Mouse (Mus musculus) left cerebral cortex, adult 2 months (tissue): ENCODE data around the gene Gm11011. TPM values are rescaled to one million over a fixed set of nuclear protein-coding genes. Genes with fewer than 3 reads are reported as not detected.
"Not testable (repeated sequence)": the region's sequence is repeated elsewhere in the genome, so short reads cannot be mapped to it uniquely, and the experiment has no call there.

Source experiments
- DNase-seq, 2 experiments: peaks; one replicate each; pipeline ENCODE4 v3.0.0; 2021 to 2022; ENCODE audit warnings: low spot score in 2 of 2, mixed read lengths in 1 of 2; ENCODE audit errors: extremely low spot score in 1 of 2
- H3K27ac ChIP-seq: fragments of 200-600 bp; 2 replicates; pipeline ENCODE4 v1.8.1; 2022
- H3K4me3 ChIP-seq: fragments of 200-600 bp; 2 replicates; pipeline ENCODE4 v1.8.1; 2022
- CTCF ChIP-seq: fragments of 200-600 bp; IDR thresholded peaks from 2 replicates; pipeline ENCODE4 v1.8.1; 2022; ENCODE audit warnings: antibody characterized with exemption, mild to moderate bottlenecking, moderate library complexity
- intact Hi-C: fragments of 180-260 bp; cut with DNase I; formaldehyde crosslinking; loops from one replicate; pipeline ENCODE4 v1.15.1; 2025
- long read RNA-seq, 2 experiments: library from polyadenylated mRNA; stranded (forward); transcript quantifications; one replicate each; pipeline ENCODE4 v2.0.0; 2021; ENCODE audit warnings: borderline mapping rate in 2 of 2
- total RNA-seq, 2 experiments: library from RNA; stranded (reverse); gene quantifications; 2 replicates each; pipeline ENCODE4 v1.2.3; 2021

Gene Gm11011
- total RNA-seq, result not detected
- long read RNA-seq, experiment 1, result 0 reads
- long read RNA-seq, experiment 2, result 0 reads

DNA sequence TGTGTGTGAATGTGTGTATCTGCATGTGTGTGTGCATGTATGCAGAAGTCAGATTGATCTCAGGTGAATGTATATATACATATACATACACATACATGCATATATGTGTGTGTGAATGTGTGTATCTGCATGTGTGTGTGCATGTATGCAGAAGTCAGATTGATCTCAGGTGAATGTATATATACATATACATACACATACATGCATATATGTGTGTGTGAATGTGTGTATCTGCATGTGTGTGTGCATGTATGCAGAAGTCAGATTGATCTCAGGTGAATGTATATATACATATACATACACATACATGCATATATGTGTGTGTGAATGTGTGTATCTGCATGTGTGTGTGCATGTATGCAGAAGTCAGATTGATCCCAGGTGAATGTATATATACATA is at the start of gene Gm11011:
TSS of gene Gm11011 (minus strand) at position 101 of the 400 bp plus-strand sequence.
- not testable (repeated sequence) for DNase-seq

DNA sequence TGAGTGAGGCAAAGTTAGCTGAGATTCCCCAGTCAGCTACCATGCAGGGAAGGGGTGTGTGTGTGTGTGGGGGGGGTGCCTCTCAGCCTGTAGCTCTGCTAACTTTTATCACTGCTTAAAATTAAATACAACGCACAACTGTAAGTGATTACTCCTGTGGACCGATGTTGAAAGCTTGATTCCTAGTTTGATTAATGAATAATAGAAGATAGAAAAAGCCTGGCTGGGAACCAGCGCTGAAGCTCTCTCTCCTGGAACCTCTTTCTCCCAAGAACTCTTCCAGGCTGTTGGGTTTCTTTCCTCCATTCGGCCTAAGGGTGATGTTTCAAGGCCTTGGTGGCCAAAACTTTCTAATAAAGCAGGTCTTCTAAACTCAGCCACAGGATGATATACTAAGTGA is 48.9 kb upstream of the Gm11011 start:
- H3K4me3 ChIP-seq, result no peak overlapping the region; the same call in 1 of the 2 replicates
- no peak for TF ChIP-seq CTCF
- H3K27ac ChIP-seq, result no peak overlapping the region
- intact Hi-C loops, result no loop called here
- no peak for DNase-seq

More for the DNA sequence above, at the start of gene Gm11011:
- intact Hi-C loops, H3K27ac ChIP-seq, H3K4me3 ChIP-seq: not testable (repeated sequence)

- intact Hi-C loops, result no loop called here
- no peak for TF ChIP-seq CTCF
- Histone ChIP-seq H3K27ac (peak overlapping the region; percentile 13; the same call in 1 of the 2 replicates), H3K4me3 (peak overlapping the region; percentile 56)
- DNase-seq, result no peak
Measured at GRCm38 (mm10) chr2:169635428-169635827, 47.9 kb upstream of the Gm11011 start.

GRCm38 (mm10) chr2:169634619-169635382 is 47.3 kb upstream of the Gm11011 start:
- DNase-seq, result no peak
- intact Hi-C loops, result no loop called here
- TF ChIP-seq CTCF, result no peak
- peak overlapping the region; percentile 83 for H3K27ac ChIP-seq
- peak overlapping the region; percentile 56 for H3K4me3 ChIP-seq

- Histone ChIP-seq H3K27ac (peak overlapping the region; percentile 83), H3K4me3 (peak overlapping the region; percentile 56)
- DNase-seq, result peak in 1 of 2 experiments; percentile 26
- no peak for TF ChIP-seq CTCF
- intact Hi-C loops, result no loop called here
Measured at GRCm38 (mm10) chr2:169633491-169634289, 46.1 kb upstream of the Gm11011 start.

- H3K4me3 ChIP-seq, result peak within 1 kb of the TSS; percentile 56
- H3K27ac ChIP-seq, result peak within 1 kb of the TSS; percentile 83
- peak in 1 of 2 experiments; percentile 19 for DNase-seq
- TF ChIP-seq CTCF, result no peak
- intact Hi-C loops, result no loop called here
Measured at GRCm38 (mm10) chr2:169632338-169633151, 45.0 kb upstream of the Gm11011 start, which contains the start of gene Tshz2. Gene Tshz2, plus strand, starts transcription at chr2:169633013.

DNA sequence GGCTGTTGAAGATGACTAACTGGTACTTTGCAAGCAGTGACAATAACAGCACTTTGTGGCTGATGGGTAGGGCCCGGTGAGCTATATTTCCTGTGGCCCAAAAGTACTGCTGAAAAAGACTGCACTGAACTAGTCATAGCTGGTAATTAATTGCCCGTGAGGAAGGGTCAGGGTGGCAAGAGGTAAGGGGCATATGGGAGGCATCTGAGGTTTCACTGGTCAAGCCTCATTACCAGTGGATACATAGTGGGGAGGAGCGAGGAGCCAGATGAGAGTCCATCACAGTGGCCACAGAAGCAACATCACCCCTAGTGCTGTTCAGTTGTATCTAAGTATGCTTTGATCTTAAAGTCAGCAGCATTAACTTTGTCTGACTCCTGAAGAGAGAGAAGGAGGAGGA is 42.5 kb upstream of the Gm11011 start:
- TF ChIP-seq CTCF, result no peak
- no peak for DNase-seq
- no peak overlapping the region for H3K27ac ChIP-seq
- H3K4me3 ChIP-seq, result no peak overlapping the region
- intact Hi-C loops, result no loop called here

- peak; percentile 40 for TF ChIP-seq CTCF
- Histone ChIP-seq H3K4me3 (no peak overlapping the region), H3K27ac (no peak overlapping the region)
- DNase-seq, result no peak
- intact Hi-C loops, result no loop called here
Measured at GRCm38 (mm10) chr2:169621201-169621710, 33.7 kb upstream of the Gm11011 start.

DNA sequence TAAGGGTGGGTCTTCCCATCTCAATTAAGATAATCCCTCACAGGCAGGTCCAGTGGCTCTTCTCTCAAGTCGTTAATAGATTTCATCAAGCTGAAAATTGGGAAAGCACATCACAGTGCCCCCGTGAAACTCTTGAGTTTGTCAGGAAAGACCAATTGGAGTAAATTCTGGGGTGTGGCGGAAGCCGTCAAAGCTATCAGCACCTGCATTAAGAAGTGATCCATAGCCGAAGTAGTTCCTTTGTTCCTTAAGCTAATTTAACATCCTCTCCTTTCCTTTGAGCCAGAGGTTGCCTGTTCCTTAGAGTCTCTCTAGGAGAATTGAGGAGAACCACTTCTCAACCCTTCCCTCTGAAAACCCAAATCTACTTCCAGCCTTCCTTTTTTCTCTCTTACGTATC is 28.5 kb upstream of the Gm11011 start:
- Histone ChIP-seq H3K27ac (no peak overlapping the region), H3K4me3 (no peak overlapping the region)
- no peak for TF ChIP-seq CTCF
- DNase-seq, result no peak
- intact Hi-C loops, result loop anchor here (10.0 kb wide), 1 partner anchor 551 kb away; no protein-coding TSS in a partner anchor

DNA sequence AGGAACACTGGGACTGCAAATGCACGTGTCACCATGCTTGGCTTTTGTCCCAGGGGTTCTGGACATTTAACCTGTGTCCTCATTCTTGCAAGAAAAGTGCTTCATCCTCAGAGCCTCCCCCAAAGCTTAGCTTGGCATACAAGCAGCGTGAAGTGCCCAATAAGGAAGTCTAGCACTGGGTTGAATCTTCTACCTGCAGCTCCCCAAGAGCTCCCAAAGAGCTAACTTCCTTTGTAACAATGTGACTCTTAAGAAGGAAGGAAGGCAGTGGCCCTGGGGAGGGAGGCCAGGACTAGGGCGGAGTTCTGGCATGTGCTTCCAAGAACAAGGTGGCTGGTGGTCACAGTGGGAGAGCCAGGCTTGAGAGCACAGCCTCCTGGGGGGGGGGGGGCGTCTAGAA is 27.1 kb upstream of the Gm11011 start:
- no peak for TF ChIP-seq CTCF
- Histone ChIP-seq H3K4me3 (no peak overlapping the region), H3K27ac (no peak overlapping the region)
- no peak for DNase-seq
- intact Hi-C loops, result loop anchor here (10.0 kb wide), 1 partner anchor 550 kb away; no protein-coding TSS in a partner anchor

GRCm38 (mm10) chr2:169611557-169611956 is 24.0 kb upstream of the Gm11011 start:
- TF ChIP-seq CTCF, result no peak; the same call in 1 of the 2 replicates
- intact Hi-C loops, result loop anchor here (10.0 kb wide), 1 partner anchor 547 kb away; no protein-coding TSS in a partner anchor
- DNase-seq, result no peak
- H3K27ac ChIP-seq, result no peak overlapping the region
- H3K4me3 ChIP-seq, result no peak overlapping the region
